Mouse (Mus musculus) kidney, adult 2 months (tissue): ENCODE measurements around the gene Nwd1.

Experiments used
- CTCF ChIP-seq: fragments of 200-500 bp; conservative IDR thresholded peaks from 2 replicates; pipeline ENCODE4 v1.5.1; 2011; ENCODE audit warnings: low read depth, mild to moderate bottlenecking, control low read depth, low read length, moderate library complexity, mixed read lengths; ENCODE audit not compliant: insufficient read depth, insufficient read length
- POLR2A ChIP-seq: fragments of 200-500 bp; IDR thresholded peaks from one replicate; pipeline ENCODE4 v1.6.1; 2011; ENCODE audit warnings: low read depth, low read length, control low read depth

DNA sequence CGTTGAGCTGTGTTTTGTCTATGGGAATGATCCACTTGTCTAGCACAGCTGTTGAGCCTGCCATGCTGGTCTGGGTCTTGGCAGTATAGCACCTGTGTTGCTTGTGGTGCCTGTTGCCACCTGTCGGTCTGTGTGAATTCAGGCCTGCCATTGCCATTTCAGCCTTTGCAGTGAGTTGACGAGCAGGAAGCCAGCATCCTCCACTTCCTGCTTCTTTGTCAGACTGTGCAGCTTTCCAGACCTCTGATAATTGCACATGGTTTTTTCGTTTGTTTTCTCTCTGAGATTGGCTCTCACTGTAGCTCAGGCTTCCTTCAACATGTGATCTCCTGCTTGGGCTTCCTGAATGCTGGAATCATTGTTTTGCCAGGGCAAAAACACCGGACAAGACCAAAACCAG is 88.5 kb downstream of the Nwd1 start:
- TF ChIP-seq CTCF (0 out of 2 replicates have a peak, but pooled peaks have one; percentile 6), POLR2A (no peak)
